Mouse (Mus musculus) T-cell, adult 2 months (primary cell): ENCODE measurements around the gene Fermt1.
A peak's percentile ranks its signal among the peaks of the same experiment; 100 is the strongest.

Experiments used
- DNase-seq: peaks from one replicate; pipeline ENCODE4 v3.0.0; 2022; ENCODE audit warnings: low spot score

The Fermt1 gene

GRCm38 (mm10) chr2:132922076-132922873 lies 23.4 kb downstream of the Fermt1 start:
- no peak for DNase-seq

DNA sequence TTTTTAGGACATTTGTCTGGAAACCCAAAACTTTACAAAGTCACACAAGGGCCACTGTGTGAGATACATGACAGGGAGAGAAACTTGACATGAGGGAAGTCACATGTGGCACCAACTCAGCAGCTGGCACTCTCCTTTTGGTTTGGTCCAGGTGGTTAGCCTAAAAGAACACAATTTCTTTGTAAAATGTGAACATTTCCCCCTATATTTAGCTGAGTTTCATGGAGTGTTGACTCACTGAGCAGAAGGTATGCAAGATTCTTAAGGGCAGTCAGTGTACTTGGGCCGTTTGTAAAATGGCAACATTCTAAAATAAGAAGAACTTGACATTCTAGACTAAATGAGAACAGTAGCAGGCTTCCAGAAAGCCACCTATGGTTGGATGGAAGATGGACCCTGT lies 30.9 kb downstream of the Fermt1 start:
- DNase-seq = no peak

DNA sequence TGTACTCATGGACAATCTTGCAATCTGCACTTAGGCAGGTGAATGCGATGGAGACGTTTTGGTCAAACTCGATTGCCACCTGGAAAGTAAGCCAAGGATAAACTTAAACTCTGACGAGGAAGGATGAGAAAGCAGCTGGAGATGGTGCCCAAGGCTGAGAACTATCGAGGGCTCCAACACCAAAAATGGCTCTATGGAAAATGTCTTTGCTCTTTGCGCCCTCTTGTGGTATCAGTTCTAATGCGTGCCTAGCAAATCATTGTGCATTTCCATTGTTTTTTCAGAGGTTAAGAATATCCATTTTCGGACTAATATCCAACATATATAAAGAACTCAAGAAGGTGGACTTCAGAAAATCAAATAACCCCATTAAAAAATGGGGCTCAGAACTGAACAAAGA lies 38.9 kb downstream of the Fermt1 start:
- DNase-seq = peak; percentile 10

GRCm38 (mm10) chr2:132904961-132905360 lies 40.7 kb downstream of the Fermt1 start:
- DNase-seq = no peak

DNA sequence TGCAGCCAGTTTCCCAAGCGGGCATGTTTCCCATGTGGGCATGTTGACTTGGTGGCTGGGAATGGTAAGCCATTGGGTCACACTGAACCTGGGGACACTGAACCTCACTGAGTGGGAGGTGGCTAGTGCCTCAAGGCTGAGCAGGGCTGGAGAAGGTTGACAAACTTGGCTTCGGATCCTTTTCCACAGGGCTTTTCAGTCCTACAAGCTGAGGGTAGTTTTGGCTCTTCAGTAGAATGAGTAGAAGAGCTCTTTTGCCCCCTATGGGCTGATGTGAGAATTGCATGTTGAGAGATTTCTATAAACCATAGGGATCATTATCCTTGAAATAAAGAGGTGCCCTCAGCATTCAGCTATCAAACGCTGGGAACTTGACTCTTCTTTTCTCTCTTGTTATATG lies 42.2 kb downstream of the Fermt1 start:
- DNase-seq = peak; percentile 17

GRCm38 (mm10) chr2:132902056-132902455 lies 43.6 kb downstream of the Fermt1 start:
- no peak for DNase-seq

DNA sequence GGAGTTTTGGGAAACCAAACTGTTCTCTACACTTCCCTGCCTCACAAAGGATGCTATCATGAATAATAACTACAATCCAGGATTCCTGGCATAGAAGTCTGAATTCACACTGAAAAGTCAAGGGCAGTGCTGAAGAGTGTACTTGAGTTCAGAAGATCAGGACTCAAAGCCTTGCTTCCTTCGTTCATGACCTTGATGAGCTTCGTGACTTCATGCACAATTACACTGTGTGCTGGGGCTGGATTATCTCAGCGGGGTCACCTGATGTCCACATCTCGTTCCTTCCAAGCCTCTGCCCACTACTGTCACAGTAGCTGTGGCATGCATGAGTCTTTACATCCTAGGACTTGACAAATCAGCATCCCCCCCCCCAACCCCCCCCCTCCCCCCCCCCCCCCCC lies 44.1 kb downstream of the Fermt1 start:
- no peak for DNase-seq

DNA sequence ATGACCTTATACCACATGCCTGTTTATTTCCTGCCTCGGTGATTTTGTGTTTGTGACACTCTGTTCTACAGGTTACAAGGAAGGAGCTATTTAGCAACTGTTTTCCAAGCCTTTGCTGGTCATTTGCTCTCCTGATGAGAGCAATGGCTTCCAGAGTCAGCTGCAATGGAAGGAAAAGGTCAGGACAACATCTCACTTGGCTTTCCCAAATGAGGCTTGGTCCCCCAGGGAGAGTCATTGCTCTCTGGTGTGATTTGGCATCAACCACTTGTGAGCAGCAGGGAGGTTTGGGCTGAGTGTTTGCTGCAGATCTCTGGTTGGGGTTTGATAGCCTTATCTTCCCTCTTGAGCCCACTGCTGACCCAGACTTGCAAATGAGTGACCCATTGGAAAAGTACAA lies 45.1 kb downstream of the Fermt1 start:
- DNase-seq = no peak

DNA sequence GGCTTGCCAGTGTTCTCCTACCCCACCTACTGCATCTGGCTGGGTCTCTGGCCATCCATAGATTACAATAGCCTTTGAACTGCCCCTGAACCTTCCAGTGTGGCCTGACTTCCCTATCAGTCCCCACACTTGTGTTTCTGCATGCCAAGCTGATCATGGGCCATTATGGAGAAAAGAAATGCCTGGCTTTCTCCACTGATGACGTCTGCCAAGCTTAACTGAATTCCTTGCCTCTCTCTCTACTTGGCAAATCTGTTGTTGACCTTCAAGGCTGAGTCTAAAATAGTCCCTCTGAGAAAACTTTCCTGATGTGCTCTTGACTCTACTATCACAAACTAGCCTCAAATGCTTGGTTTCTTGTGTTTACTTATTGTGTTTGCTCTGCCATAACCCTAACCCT lies 47.5 kb downstream of the Fermt1 start:
- no peak for DNase-seq

- no peak for DNase-seq
Observed at GRCm38 (mm10) chr2:132893826-132894225, 51.9 kb downstream of the Fermt1 start.

DNA sequence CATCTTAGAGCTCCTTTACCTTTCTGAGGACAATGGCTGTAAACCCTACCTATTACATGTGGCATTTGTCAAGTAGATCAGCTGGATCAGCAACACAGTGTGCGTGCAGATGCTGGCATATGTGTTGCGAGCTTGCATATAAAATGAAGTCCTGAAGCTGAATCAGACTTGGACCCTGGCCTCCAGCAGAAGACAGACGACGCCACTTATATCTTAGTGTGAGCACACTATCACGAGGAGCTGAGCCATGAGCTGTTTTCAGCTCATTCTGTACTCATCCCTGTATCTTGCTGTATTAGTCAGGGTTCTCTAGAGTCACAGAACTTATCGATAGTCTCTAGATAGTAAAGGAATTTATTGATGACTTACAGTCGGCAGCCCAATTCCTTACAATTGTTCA lies 60.4 kb downstream of the Fermt1 start:
- no peak for DNase-seq

- DNase-seq = no peak
Observed at GRCm38 (mm10) chr2:132884303-132884967, 61.3 kb downstream of the Fermt1 start.

DNA sequence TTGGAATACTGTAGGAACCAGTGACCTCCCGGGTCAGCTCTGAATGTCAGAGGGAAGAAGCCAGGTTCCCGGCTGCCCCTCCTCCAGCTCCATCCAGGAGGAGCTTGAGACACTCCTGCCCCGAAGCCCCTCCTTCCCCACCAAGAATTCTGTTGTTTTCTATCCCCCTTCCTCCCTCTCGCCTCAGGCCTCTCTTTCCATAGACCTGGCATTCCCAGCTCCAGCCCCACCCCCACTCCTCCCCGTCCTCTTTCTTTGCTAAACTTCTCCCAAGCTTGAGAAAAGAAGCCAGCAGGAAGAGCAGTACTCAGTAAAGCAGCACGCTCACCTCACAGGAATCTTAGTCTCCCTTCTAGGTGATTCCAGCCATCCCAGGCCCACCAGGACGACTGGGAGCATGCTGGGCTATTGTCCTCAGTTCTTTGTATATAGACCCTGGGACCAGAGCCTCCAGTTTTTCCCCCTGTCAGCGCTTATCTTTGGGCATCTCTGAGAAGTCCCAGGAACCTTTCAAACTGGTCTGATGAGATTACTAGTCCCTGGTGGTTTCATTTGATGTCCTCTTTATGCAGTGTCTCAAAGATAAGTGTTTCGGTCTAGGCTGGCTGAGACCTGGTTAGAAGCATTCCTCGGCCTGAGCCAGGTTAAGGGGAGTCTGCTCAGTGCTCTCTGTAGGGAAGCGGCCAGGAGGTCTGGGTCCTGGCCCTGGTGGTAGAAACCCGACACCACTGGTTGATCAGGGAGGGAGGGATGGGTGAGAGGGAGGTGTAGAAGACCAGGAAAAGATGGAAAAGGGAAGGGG lies 64.7 kb downstream of the Fermt1 start, which contains the start of gene Lrrn4:
Gene Lrrn4 (minus strand): TSS at position 48 of the 802 bp plus-strand sequence.
- no peak for DNase-seq

DNA sequence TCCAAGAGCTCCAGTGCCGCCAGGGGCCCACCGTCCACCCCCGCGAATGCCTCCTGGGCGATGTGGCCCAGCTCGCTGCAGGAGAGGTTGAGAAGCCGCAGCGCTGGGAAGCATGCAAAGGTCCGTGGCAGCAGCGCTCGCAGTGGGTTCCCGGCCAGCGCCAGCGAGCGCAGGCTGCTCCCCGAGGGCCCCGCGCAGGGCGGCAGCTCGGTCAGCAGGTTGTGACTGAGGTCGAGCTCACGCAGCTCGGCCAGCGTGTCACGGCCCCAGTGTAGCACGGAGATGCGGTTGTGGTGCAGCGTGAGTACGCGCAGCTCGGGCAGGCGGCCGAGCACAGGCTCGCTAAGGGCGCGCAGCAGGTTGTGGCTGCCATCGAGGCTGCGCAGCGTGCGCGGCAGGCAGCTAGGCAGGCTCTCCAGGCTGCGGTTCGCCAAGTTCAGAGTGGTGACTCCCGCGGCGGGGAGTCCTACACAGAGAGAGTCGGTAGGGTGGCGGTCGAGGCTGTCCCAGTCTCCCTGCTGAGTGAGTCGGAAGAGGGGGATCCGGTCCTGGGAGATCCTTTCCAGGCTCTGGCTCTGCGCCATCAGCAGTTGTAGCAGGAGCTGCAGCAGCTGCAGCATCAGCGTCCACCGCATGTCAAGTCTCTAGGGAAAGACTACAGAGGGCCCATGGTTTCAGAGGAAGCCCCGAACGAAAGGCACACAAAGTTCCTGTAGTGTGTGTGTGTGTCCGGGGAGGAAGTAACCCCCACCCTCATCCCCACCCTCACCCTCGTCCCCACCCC lies 66.3 kb downstream of the Fermt1 start:
- peak; percentile 1 for DNase-seq

DNA sequence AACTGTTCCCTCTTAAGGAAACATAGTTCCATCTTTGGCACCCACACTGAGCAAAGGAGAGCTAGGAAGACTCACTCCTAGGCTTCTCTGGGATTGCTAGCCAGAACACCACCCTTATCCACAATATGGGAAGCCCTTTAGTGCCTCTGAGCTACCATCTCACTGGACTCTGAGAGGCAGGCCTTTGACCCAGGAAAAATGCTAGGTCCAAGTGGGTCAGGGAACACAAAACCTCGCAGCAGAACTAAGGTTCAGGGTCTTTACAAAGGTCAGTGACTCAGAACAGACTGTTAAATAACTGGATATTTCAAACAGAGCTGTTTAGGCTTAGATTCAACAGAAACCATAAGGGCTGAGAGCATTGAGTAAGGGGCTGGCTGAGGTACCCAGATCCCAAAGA lies 68.7 kb downstream of the Fermt1 start:
- no peak for DNase-seq

- no peak for DNase-seq
Observed at GRCm38 (mm10) chr2:132873657-132874326, 71.9 kb downstream of the Fermt1 start.

GRCm38 (mm10) chr2:132871663-132872062 lies 74.0 kb downstream of the Fermt1 start:
- DNase-seq = no peak

- DNase-seq = no peak
Observed at GRCm38 (mm10) chr2:132870286-132870685, 75.4 kb downstream of the Fermt1 start.

DNA sequence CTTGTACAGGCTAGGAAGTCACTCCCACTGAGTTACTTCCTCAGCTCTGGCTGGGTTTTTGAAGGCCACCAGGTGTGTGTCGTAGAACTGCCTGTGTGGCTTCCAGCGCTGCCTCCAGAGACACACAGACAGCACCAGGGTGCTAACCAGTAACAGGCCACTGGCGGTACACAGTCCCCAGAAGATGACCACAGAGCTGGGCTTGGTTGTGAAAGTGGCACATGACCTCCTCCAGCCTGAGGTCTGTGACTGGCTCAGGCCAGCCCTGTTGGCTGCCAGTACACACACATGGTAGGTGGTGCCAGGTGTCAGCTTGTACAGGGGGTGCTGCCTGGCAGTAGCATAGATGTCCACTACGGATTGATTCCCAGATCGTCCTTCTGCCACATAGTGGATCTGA lies 76.0 kb downstream of the Fermt1 start:
- no peak for DNase-seq

DNA sequence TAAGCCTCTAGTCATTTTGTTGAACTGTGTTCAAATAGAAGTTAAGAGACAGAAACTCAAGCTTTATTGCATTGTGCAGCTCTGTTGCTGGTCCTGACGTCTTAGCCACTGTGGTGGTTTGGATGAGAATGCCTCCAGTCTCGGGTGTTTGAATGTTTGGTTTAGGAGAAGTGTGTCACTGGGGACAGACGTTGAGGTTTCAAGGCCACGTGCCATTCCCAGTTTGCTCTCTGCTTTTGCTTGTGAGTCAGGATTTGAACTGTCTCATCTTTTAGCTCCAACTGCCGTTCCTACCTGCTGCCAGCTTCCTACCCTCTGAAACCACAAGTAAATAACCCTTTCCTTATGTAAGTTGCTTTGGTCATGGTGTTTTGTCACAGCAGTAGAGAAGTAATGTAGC lies 78.2 kb downstream of the Fermt1 start:
- no peak for DNase-seq

DNA sequence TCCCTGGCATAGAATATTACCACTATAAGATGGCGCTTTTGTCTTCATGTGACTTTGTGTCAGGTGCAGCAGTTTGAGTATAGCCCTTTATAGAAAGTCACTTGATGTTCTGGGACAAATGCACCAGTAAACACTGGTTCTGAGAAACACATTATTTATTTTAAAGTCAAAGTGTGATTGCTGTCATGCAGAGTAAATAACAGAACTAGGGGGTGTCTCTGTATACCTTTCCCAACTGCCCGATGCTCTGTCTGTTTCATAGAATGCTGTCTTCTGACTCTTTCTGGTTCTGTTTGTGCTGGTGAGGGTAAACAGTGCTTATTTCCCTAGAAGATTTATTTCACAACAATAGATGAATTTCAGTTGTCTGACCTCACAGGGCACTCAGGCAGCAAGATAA lies 82.4 kb downstream of the Fermt1 start:
- no peak for DNase-seq
